Mouse (Mus musculus) bone marrow macrophage, adult 2 months (primary cell): Measurements from ENCODE around the gene Immt.

Experiments
- CTCF ChIP-seq: IDR thresholded peaks from 2 replicates; pipeline ENCODE4 v1.5.1; 2012; ENCODE audit warnings: low read depth, mild to moderate bottlenecking, low read length, moderate library complexity
- POLR2A ChIP-seq: IDR thresholded peaks from 2 replicates; pipeline ENCODE4 v1.6.1; 2012; ENCODE audit warnings: mild to moderate bottlenecking, low read depth, low read length, borderline replicate concordance

- TF ChIP-seq CTCF (no peak), POLR2A (no peak)
Measured at GRCm38 (mm10) chr6:71830690-71831580, at the start of gene Immt.
